Mouse (Mus musculus): ENCODE data around the gene Ccdc88b.

DNA sequence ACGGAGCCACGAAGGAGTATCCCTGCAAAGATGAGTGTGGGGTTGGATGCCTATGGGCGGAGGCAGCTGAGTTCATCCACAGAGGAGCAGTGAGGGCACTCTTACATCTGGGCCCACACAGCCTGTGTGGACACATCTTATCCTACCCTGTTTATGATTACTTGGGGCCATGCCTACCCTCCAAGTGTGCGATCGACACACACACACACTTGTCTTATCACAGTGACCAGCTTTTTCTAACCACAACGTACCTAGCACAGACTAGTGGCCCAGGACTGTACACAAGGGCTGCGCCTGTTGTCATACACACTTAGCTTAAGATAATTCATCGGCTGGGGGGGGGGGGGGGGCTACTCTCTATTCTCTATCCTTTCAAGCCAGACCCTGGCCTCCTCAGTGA, 25.6 kb downstream of the Ccdc88b start:
- TF ChIP-seq GATA1 (IDR thresholded peaks at IDR 0.05; ENCODE audit: low read length) (no peak), TAL1 (IDR thresholded peaks at IDR 0.05; ENCODE audit: low read length) (no peak)
